Mouse (Mus musculus): ENCODE data around the gene Washc4. TPM values are rescaled to one million over a fixed set of nuclear protein-coding genes. Genes with fewer than 3 reads are reported as not detected.
A peak's percentile ranks its signal among the peaks of the same experiment; 100 is the strongest.
"Not testable (repeated sequence)": the region's sequence is repeated elsewhere in the genome, so short reads cannot be mapped to it uniquely, and the experiment has no call there.

Washc4 gene
- 37.9 and 38.3 TPM in 2 replicates for polyA plus RNA-seq (2016; fragmentation: Nextera tagmentation; extraction: Ambion mirVana)

DNA sequence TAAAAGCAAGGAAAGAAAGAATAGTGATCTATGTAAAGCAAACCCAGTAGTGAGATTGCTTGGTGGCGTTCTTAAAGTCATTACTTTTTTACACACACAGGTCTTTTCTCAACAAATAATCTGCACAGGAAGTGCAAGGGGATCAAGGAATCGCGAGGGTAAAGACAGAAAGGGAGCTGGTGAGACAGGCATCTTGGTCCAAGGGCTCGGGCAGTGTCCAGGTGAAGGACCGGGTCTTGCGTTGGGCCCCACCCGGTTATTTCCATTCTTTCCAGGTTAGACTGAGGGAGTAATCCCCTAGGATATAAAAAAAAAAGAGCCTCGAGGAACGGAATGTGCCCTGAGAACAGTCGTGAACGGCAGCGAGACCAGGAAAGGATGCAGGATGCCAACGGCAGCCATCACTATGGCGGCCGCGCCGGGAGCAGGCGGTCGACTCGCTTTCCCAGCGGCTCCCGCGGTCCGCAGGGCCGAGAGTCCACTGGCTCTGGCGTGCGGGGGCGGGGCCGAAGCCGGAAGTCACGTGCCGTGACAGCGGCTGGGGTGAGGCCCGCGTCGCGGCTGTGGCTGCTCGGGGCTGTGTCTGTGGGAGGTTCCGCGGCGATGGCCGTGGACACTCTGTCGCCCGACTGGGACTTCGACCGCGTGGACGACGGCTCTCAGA lies at the start of gene Washc4:
Gene Washc4, plus strand, starts transcription at position 314 of the 664 bp plus-strand sequence.
- peak; percentile 99 for ATAC-seq (ENCODE audit: low FRiP score, low read depth)
- H3K4me1 ChIP-seq, result peaks cover 19% of the 10 kb centered on the region
- H3K9ac ChIP-seq (replicated peaks), result peak within 1 kb of the TSS; percentile 88
- H3K4me3 ChIP-seq, result peak within 1 kb of the TSS; percentile 91
- H3K9me3 ChIP-seq, result no peaks in the 10 kb centered on the region
- no peaks in the 10 kb centered on the region for H3K27me3 ChIP-seq
- peak within 1 kb of the TSS; percentile 88 for H3K27ac ChIP-seq (replicated peaks)
- peak within 1 kb of the TSS; percentile 59 for H3K4me2 ChIP-seq (replicated peaks)
- peaks cover 10% of the 10 kb centered on the region; the same call in 1 of the 2 replicates for H3K36me3 ChIP-seq
- WGBS, result under 1% methylated on average over 47 of the region's 49 CpGs

DNA sequence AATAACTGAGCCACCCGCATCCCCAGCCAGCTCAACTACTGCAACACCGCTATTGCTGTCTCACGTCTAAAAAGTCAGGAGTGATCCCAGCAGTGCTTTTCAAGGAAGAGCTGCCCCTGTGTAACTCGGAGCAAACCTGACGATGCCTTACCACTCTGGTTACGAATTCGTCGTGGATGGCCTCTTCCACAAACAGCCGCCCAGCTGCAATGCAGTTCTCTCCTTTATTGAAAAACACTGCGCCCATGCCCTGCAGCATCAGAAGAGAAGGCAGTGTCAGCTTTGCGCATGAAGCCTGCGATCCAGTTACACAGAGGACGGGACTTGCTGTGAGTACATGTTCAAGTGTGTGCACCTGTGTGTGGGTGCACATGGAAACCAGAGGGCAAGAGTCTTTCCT lies 46.2 kb upstream of the Washc4 start:
- Histone ChIP-seq H3K4me2 (replicated peaks) (no peak overlapping the region), H3K9ac (replicated peaks) (no peak overlapping the region), H3K9me3 (no peaks in the 10 kb centered on the region), H3K4me3 (no peak overlapping the region), H3K36me3 (peaks cover 28% of the 10 kb centered on the region), H3K27ac (replicated peaks) (no peak overlapping the region), H3K4me1 (no peaks in the 10 kb centered on the region), H3K27me3 (no peaks in the 10 kb centered on the region)
- WGBS, result 89% methylated on average over 13 of the region's 13 CpGs
- ATAC-seq (ENCODE audit: low FRiP score, low read depth), result no peak

DNA sequence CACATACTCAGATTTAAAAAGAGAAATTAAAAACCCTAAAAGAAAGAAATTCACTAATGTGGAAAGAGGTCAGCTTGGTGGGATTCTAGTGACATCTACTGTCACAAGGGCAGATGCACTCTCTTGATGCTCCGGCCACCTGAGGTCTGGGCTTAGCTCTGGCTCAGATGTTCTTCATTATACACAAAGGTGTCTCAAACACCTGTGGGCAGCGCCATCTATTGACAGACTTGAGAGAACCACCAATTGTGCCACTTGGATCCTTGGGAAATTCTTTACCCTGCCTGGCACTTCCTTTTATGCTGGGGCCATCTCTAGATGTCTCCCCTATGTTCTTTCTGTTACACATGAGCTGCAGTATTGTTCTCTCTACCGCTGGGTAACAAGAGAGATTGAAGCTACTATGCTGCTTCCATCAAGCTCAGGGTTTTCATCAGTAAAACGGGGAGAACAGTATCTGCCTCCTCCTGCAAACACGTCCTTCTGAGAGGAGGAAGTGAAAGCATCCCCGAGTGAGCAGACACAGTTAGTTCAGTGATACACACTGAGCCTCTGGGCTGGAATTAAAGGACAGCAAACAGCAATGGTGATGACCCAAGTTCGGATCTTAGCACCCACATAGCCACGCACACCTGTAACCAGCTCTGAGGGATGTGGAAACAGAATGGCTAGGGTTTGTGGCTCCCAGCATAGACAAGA lies 34.4 kb upstream of the Washc4 start:
- no peak overlapping the region for H3K9ac ChIP-seq (replicated peaks)
- no peak overlapping the region for H3K4me3 ChIP-seq
- WGBS, result 71% methylated on average over 8 of the region's 8 CpGs
- no peak for ATAC-seq (ENCODE audit: low FRiP score, low read depth)
- no peaks in the 10 kb centered on the region for H3K9me3 ChIP-seq
- peaks cover 30% of the 10 kb centered on the region for H3K36me3 ChIP-seq
- no peak overlapping the region for H3K27ac ChIP-seq (replicated peaks)
- H3K4me1 ChIP-seq, result no peaks in the 10 kb centered on the region
- H3K27me3 ChIP-seq, result no peaks in the 10 kb centered on the region
- no peak overlapping the region for H3K4me2 ChIP-seq (replicated peaks)

DNA sequence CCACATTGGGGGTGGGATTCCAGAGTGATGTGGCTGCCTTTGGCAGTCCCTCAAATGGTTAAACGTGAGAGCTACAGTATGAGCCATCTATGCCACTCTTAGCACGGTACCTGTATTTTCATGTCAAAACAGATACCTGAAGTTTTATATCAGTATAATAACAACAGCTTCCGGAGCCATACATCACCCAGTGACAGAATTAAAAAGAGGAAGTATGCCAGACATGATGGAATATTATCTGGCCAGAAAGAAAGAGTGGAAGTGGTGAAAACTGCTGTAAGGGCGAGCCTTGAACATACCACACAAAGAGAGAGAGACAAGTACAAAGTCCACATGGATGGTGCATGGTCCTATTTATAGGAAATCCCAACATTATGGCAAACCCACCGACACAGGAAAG lies 32.2 kb upstream of the Washc4 start:
- Histone ChIP-seq H3K4me2 (replicated peaks) (no peak overlapping the region), H3K9me3 (no peaks in the 10 kb centered on the region), H3K27me3 (no peaks in the 10 kb centered on the region), H3K27ac (replicated peaks) (no peak overlapping the region), H3K9ac (replicated peaks) (no peak overlapping the region), H3K4me3 (no peak overlapping the region), H3K4me1 (no peaks in the 10 kb centered on the region), H3K36me3 (peaks cover 24% of the 10 kb centered on the region)
- no peak for ATAC-seq (ENCODE audit: low FRiP score, low read depth)
- WGBS, result 85% methylated on average over 5 of the region's 5 CpGs

DNA sequence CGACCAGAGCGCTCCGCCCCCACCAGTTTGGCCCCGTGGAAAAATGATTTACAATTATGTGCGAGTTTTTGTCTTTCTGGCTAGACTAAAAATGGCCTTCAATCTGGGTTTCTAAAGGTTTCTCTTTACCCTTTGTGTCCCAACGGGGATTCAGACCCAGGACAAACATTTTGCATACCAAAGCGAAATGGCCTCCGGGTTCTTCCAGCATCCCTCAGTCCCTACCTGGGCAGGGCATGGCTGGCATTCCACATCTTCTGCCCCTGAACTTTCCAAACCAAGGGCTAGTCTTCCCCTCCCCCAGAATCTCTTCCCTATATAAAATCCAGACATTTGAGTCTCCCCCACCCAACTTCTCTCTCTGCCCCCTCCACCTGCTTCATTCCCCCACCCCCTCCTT lies 29.8 kb upstream of the Washc4 start:
- ATAC-seq (ENCODE audit: low FRiP score, low read depth), result no peak
- Histone ChIP-seq H3K4me2 (replicated peaks) (no peak overlapping the region), H3K27me3 (no peaks in the 10 kb centered on the region), H3K4me1 (no peaks in the 10 kb centered on the region), H3K9ac (replicated peaks) (no peak overlapping the region), H3K4me3 (no peak overlapping the region), H3K9me3 (no peaks in the 10 kb centered on the region), H3K36me3 (peaks cover 31% of the 10 kb centered on the region; the same call in 1 of the 2 replicates), H3K27ac (replicated peaks) (no peak overlapping the region)
- WGBS, result 84% methylated on average over 8 of the region's 8 CpGs

DNA sequence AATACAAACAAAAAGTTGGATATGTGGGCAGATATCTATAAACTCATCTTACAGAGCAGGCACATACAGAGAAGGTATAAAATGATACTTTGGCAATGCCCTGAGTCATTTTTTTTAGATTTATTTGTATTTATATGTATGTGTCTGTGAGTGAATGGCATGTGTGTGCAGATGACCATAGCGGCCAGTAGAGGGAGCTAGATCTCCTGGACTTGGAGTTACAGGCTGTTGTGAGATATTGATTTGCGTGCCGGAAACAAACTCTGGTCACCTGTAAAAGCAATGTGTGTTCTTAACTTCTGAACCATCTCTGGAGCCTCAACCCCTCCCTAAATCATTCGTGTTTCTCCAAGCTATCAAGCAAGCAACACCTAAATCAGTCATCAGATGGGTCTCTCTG lies 22.6 kb upstream of the Washc4 start:
- WGBS, result 80% methylated on average over 4 of the region's 4 CpGs

DNA sequence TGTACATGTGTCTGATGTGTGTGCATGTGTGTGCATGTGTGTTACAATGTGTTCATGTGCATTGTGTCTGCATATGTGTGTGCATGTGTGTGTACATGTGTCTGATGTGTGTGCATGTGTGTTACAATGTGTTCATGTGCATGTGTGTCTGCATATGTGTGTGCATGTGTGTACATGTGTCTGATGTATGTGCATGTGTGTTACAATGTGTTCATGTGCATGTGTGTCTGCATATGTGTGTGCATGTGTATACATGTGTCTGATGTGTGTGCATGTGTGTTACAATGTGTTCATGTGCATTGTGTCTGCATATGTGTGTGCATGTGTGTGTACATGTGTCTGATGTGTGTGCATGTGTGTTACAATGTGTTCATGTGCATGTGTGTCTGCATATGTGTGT lies 19.3 kb upstream of the Washc4 start:
- H3K9me3 ChIP-seq; H3K27ac ChIP-seq (replicated peaks); H3K4me2 ChIP-seq (replicated peaks); H3K27me3 ChIP-seq; ATAC-seq (ENCODE audit: low FRiP score, low read depth); H3K4me1 ChIP-seq; H3K4me3 ChIP-seq; H3K9ac ChIP-seq (replicated peaks): not testable (repeated sequence)
- H3K36me3 ChIP-seq, result peaks cover 21% of the 10 kb centered on the region

More for the DNA sequence above, 22.6 kb upstream of the Washc4 start:
- no peak for ATAC-seq (ENCODE audit: low FRiP score, low read depth)
- Histone ChIP-seq H3K4me1 (no peaks in the 10 kb centered on the region), H3K36me3 (peaks cover 34% of the 10 kb centered on the region), H3K9me3 (no peaks in the 10 kb centered on the region), H3K4me3 (no peak overlapping the region), H3K27me3 (no peaks in the 10 kb centered on the region), H3K4me2 (replicated peaks) (no peak overlapping the region), H3K27ac (replicated peaks) (no peak overlapping the region), H3K9ac (replicated peaks) (no peak overlapping the region)

DNA sequence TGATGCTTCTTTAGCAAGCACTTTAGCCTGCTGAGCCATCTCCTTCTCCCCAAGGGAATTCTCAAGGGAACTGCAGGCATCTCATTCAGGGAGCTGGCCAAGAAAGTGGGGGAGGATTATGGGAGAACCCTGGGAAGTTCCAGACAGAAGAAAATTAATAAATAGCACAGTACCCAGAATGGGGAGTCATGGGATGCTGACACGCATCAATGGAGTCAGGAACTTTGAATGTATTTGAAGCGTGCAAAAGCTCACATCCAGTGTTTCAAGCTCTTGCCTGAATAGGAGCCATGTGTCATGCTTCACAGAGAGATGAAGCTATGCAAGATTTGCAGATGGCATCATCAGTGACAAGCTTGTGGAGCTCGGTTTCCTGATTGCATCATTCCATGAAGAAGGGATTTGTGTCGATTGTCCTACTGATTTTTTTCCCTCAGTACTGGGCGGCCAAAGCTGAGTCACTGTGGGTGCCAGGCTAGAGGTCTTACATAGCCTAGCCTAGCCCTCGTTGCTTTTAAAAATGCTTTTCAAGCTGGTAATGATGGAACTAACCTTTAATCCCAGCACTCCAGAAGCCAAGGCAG lies 13.1 kb upstream of the Washc4 start:
- 0 out of 2 replicates have a peak, but pooled peaks cover 6% of the 10 kb centered on the region for H3K36me3 ChIP-seq

DNA sequence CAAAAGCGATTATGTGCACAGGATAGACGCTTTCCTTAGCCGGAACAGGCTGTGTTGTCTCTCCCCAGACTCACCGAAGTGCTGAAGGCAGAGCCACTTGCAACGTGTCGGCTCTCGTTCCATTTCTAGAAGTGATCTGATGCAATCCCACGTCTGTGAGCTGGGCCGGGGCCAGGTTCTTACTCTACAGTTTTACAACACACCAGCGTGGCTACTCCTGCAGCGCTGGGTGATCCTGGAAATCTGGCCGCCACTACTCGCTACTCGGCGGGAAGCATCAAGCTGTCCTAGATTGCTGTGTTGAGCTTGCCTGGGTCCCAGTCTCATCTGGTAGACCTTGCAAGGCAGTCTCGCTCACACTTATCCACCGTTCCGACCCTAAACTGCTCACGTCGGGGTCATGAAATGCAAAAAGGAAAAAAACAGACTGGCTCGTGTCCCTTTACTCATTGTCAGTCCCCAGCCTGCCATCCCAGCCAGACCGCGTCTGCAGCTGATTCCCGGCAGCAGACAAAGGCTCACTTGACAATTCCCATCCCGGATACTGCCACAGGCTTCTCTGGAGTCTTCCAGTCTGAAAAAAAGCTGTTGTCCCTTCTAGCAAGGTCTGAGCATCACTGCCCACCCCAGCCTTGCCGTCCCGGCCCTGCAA lies 10.2 kb upstream of the Washc4 start:
- peak; percentile 42 for ATAC-seq (ENCODE audit: low FRiP score, low read depth)
- Histone ChIP-seq H3K9ac (replicated peaks) (peak overlapping the region; percentile 76), H3K9me3 (no peaks in the 10 kb centered on the region), H3K36me3 (no peaks in the 10 kb centered on the region), H3K27me3 (peaks cover 18% of the 10 kb centered on the region; the same call in 1 of the 2 replicates), H3K4me1 (peaks cover 4% of the 10 kb centered on the region; the same call in 1 of the 2 replicates), H3K4me2 (replicated peaks) (peak overlapping the region; percentile 97), H3K4me3 (peak overlapping the region; percentile 67), H3K27ac (replicated peaks) (peak overlapping the region; percentile 81)
- 3% methylated on average over 27 of the region's 27 CpGs for WGBS

More for the DNA sequence above, 13.1 kb upstream of the Washc4 start:
- Histone ChIP-seq H3K27me3 (peaks cover 15% of the 10 kb centered on the region; the same call in 1 of the 2 replicates), H3K4me1 (peaks cover 4% of the 10 kb centered on the region; the same call in 1 of the 2 replicates), H3K9ac (replicated peaks) (no peak overlapping the region), H3K4me2 (replicated peaks) (no peak overlapping the region), H3K9me3 (no peaks in the 10 kb centered on the region), H3K4me3 (no peak overlapping the region), H3K27ac (replicated peaks) (no peak overlapping the region)
- WGBS, result 87% methylated on average over 6 of the region's 6 CpGs
- ATAC-seq (ENCODE audit: low FRiP score, low read depth), result no peak

DNA sequence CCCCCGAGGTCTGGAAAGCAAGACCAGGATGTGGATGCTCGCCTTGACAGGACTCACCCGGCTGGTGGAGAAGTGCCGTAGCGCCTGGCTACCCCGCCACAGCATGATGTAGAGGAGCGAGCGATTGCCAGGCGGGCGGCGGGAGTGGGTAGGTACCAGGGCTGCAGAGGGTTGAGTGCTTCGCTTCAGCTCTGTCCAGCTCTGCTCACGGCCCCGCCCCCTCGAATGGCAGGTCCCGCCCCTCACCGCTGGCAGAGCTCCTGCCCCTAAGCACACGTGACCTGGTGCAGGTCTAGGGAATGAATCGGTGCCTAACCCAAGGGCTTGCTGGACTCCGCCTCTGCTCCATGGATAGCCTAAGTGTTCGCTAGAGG lies 9.7 kb upstream of the Washc4 start, which contains the start of gene Aldh1l2:
Gene Aldh1l2, minus strand, starts transcription at position 231 of the 374 bp plus-strand sequence.
- H3K36me3 ChIP-seq, result no peaks in the 10 kb centered on the region
- peaks cover 4% of the 10 kb centered on the region; the same call in 1 of the 2 replicates for H3K4me1 ChIP-seq
- H3K9ac ChIP-seq (replicated peaks), result peak within 1 kb of the TSS; percentile 76
- peak; percentile 99 for ATAC-seq (ENCODE audit: low FRiP score, low read depth)
- H3K27me3 ChIP-seq, result peaks cover 18% of the 10 kb centered on the region; the same call in 1 of the 2 replicates
- WGBS, result 0% methylated on average over 21 of the region's 21 CpGs
- peak within 1 kb of the TSS; percentile 97 for H3K4me2 ChIP-seq (replicated peaks)
- peak within 1 kb of the TSS; percentile 81 for H3K27ac ChIP-seq (replicated peaks)
- peak within 1 kb of the TSS; percentile 67 for H3K4me3 ChIP-seq
- H3K9me3 ChIP-seq, result no peaks in the 10 kb centered on the region

DNA sequence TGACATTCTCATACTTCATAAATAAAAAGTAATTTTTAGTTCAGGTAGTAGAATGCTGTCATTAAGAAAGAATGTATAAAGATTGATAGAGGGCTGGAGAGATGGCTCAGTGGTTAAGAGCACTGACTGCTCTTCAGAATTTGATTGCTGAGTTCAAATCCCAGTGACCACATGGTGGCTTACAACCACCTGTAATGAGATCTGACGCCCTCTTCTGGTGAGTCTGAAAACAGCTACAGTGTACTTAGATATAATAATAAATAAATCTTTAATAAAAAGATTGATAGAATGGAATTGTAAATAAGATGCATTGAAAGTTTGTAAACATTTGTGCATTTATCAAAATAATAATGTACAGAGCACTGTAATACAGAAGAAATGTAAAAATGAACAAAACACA lies 7.1 kb upstream of the Washc4 start:
- Histone ChIP-seq H3K4me1 (peaks cover 4% of the 10 kb centered on the region; the same call in 1 of the 2 replicates), H3K27ac (replicated peaks) (no peak overlapping the region), H3K9me3 (no peaks in the 10 kb centered on the region), H3K4me3 (no peak overlapping the region), H3K27me3 (peaks cover 18% of the 10 kb centered on the region; the same call in 1 of the 2 replicates), H3K9ac (replicated peaks) (no peak overlapping the region), H3K36me3 (no peaks in the 10 kb centered on the region), H3K4me2 (replicated peaks) (no peak overlapping the region)
- no peak for ATAC-seq (ENCODE audit: low FRiP score, low read depth)
- WGBS, result 11% methylated on average over 1 of the region's 1 CpGs

Measured in midbrain, embryonic 12.5 days (tissue).